Mouse (Mus musculus) hindbrain, embryonic 11.5 days (tissue): ENCODE data around the gene Gm45713. TPM values are rescaled to one million over a fixed set of nuclear protein-coding genes. Genes with fewer than 3 reads are reported as not detected.
A peak's percentile ranks its signal among the peaks of the same experiment; 100 is the strongest.
"Not testable (repeated sequence)": the region's sequence is repeated elsewhere in the genome, so short reads cannot be mapped to it uniquely, and the experiment has no call there.

Source experiments
- ATAC-seq: fragments of 200-750 bp; cut with Nextera tagmentation; 2 replicates; pipeline ENCODE4 v1.8.0; 2017; ENCODE audit warnings: mild to moderate bottlenecking, moderate TSS enrichment, moderate library complexity; ENCODE audit not compliant: low FRiP score
- DNase-seq: peaks from one replicate; pipeline ENCODE4 v3.0.0-alpha.2; 2015; ENCODE audit warnings: low spot score
- H3K27ac ChIP-seq: fragments of 300-500 bp; sonication (generic); 2 replicates; pipeline ENCODE4 v1.5.1; 2014; ENCODE audit warnings: mild to moderate bottlenecking, low read depth, low read length
- H3K27me3 ChIP-seq: fragments of 300-500 bp; sonication (generic); 2 replicates; pipeline ENCODE4 v1.6.1; 2014; ENCODE audit warnings: mild to moderate bottlenecking, low read length, moderate library complexity, mixed read lengths; ENCODE audit not compliant: control insufficient read depth, insufficient read depth
- H3K36me3 ChIP-seq: fragments of 300-500 bp; sonication (generic); 2 replicates; pipeline ENCODE4 v1.6.1; 2014; ENCODE audit warnings: mild to moderate bottlenecking, low read length, moderate library complexity, mixed read lengths; ENCODE audit not compliant: control insufficient read depth, insufficient read depth
- H3K4me1 ChIP-seq: fragments of 300-500 bp; sonication (generic); replicated peaks from 2 replicates; pipeline ENCODE4 v1.6.1; 2014; ENCODE audit warnings: low read length, mixed read lengths; ENCODE audit not compliant: control insufficient read depth, insufficient read depth
- H3K4me2 ChIP-seq: fragments of 300-500 bp; sonication (generic); replicated peaks from 2 replicates; pipeline ENCODE4 v1.6.1; 2014; ENCODE audit warnings: mild to moderate bottlenecking, low read depth, low read length
- H3K4me3 ChIP-seq: fragments of 300-500 bp; sonication (generic); 2 replicates; pipeline ENCODE4 v1.5.1; 2014; ENCODE audit warnings: low read depth, low read length
- H3K9ac ChIP-seq: fragments of 300-500 bp; sonication (generic); 2 replicates; pipeline ENCODE4 v1.6.1; 2014; ENCODE audit warnings: low read depth, low read length
- H3K9me3 ChIP-seq: fragments of 300-500 bp; sonication (generic); 2 replicates; pipeline ENCODE4 v1.6.1; 2016; ENCODE audit warnings: low read length; ENCODE audit not compliant: control insufficient read depth
- WGBS: fragments of 180-500 bp; shearing (Covaris S2); extraction: QIAGEN DNeasy Blood & Tissue Kit; methylation state at CpG from one replicate; pipeline ENCODE4 v1.1.7; 2014; 5-methylcytosine and 5-hydroxymethylcytosine counted together
- polyA plus RNA-seq: library from polyadenylated mRNA; unstranded; fragments of >200 nt; fragmentation: Nextera tagmentation; extraction: Ambion mirVana; gene quantifications from 2 replicates; pipeline ENCODE4 v1.2.1, GENCODE M21; 2014

Gene Gm45713
- polyA plus RNA-seq, 1 experiment from 2014 or later = not detected

GRCm38 (mm10) chr7:45119780-45120709, 16.0 kb downstream of the Gm45713 start:
- Histone ChIP-seq H3K4me3 (no peak overlapping the region), H3K9ac (no peak overlapping the region)

GRCm38 (mm10) chr7:45118336-45118735, 17.7 kb downstream of the Gm45713 start:
- WGBS = 86% methylated on average over 6 of the region's 6 CpGs
- DNase-seq = no peak
- Histone ChIP-seq H3K27ac (no peak overlapping the region), H3K4me2 (no peak overlapping the region), H3K36me3 (peaks cover 27% of the 10 kb centered on the region), H3K27me3 (no peaks in the 10 kb centered on the region), H3K9ac (no peak overlapping the region), H3K4me1 (no peaks in the 10 kb centered on the region; the same call in 1 of the 2 replicates), H3K4me3 (no peak overlapping the region), H3K9me3 (no peaks in the 10 kb centered on the region)
- no peak for ATAC-seq

More at GRCm38 (mm10) chr7:45119780-45120709, 16.0 kb downstream of the Gm45713 start:
- Histone ChIP-seq H3K27me3 (no peaks in the 10 kb centered on the region), H3K27ac (no peak overlapping the region), H3K9me3 (no peaks in the 10 kb centered on the region), H3K4me1 (no peaks in the 10 kb centered on the region; the same call in none of the 2 replicates), H3K4me2 (no peak overlapping the region), H3K36me3 (peaks cover 27% of the 10 kb centered on the region)
- ATAC-seq = no peak
- 86% methylated on average over 5 of the region's 5 CpGs for WGBS
- DNase-seq = no peak

GRCm38 (mm10) chr7:45117566-45117965, 18.5 kb downstream of the Gm45713 start:
- no peak for DNase-seq

GRCm38 (mm10) chr7:45113476-45113875, 22.6 kb downstream of the Gm45713 start:
- no peak for DNase-seq
- WGBS = 79% methylated on average over 2 of the region's 2 CpGs
- Histone ChIP-seq H3K27me3 (no peaks in the 10 kb centered on the region), H3K4me1 (no peaks in the 10 kb centered on the region), H3K4me2 (no peak overlapping the region), H3K4me3 (no peak overlapping the region), H3K9me3 (no peaks in the 10 kb centered on the region), H3K36me3 (no peaks in the 10 kb centered on the region), H3K27ac (no peak overlapping the region), H3K9ac (no peak overlapping the region)
- ATAC-seq = no peak

More at GRCm38 (mm10) chr7:45117566-45117965, 18.5 kb downstream of the Gm45713 start:
- Histone ChIP-seq H3K9me3 (no peaks in the 10 kb centered on the region), H3K9ac (0 out of 2 replicates have a peak overlapping the region, but pooled peaks have one; percentile 7), H3K4me1 (no peaks in the 10 kb centered on the region; the same call in 1 of the 2 replicates), H3K4me3 (no peak overlapping the region), H3K27me3 (no peaks in the 10 kb centered on the region), H3K36me3 (peaks cover 23% of the 10 kb centered on the region), H3K4me2 (no peak overlapping the region), H3K27ac (no peak overlapping the region)
- no peak for ATAC-seq
- WGBS = 81% methylated on average over 8 of the region's 8 CpGs

- DNase-seq (no peak), ATAC-seq (no peak)
- Histone ChIP-seq H3K27ac (no peak overlapping the region), H3K4me1 (no peaks in the 10 kb centered on the region), H3K4me2 (no peak overlapping the region), H3K36me3 (no peaks in the 10 kb centered on the region), H3K4me3 (no peak overlapping the region), H3K9me3 (no peaks in the 10 kb centered on the region), H3K9ac (no peak overlapping the region), H3K27me3 (no peaks in the 10 kb centered on the region)
- 71% methylated on average over 3 of the region's 3 CpGs for WGBS
These were observed 23.5 kb downstream of the Gm45713 start for GRCm38 (mm10) chr7:45112529-45112928.

- Histone ChIP-seq H3K4me3 (no peak overlapping the region), H3K27ac (no peak overlapping the region), H3K27me3 (no peaks in the 10 kb centered on the region), H3K36me3 (no peaks in the 10 kb centered on the region), H3K9me3 (no peaks in the 10 kb centered on the region), H3K9ac (no peak overlapping the region), H3K4me1 (no peaks in the 10 kb centered on the region), H3K4me2 (no peak overlapping the region)
- WGBS = 63% methylated on average over 2 of the region's 2 CpGs
- DNase-seq (no peak), ATAC-seq (no peak)
These were observed 24.1 kb downstream of the Gm45713 start for GRCm38 (mm10) chr7:45111940-45112339.

- H3K27ac ChIP-seq, H3K4me2 ChIP-seq, DNase-seq, H3K4me3 ChIP-seq, H3K4me1 ChIP-seq, ATAC-seq, H3K36me3 ChIP-seq, H3K9me3 ChIP-seq, H3K27me3 ChIP-seq, H3K9ac ChIP-seq: not testable (repeated sequence)
- WGBS = 94% methylated on average over 4 of the region's 4 CpGs
These were observed 25.9 kb downstream of the Gm45713 start for GRCm38 (mm10) chr7:45110089-45110488.

GRCm38 (mm10) chr7:45107052-45107645, 28.9 kb downstream of the Gm45713 start:
- ATAC-seq = no peak
- no peaks in the 10 kb centered on the region for H3K27me3 ChIP-seq
- H3K4me2 ChIP-seq = no peak overlapping the region
- no peak overlapping the region for H3K4me3 ChIP-seq
- no peak overlapping the region for H3K9ac ChIP-seq
- H3K36me3 ChIP-seq = no peaks in the 10 kb centered on the region
- no peaks in the 10 kb centered on the region for H3K4me1 ChIP-seq
- no peak overlapping the region for H3K27ac ChIP-seq
- no peak for DNase-seq
- H3K9me3 ChIP-seq = no peaks in the 10 kb centered on the region
- WGBS = 59% methylated on average over 5 of the region's 5 CpGs
